Mouse (Mus musculus) MEL (cell line): ENCODE measurements at regions not wholly inside any gene's neighbourhood (a gene's known extent, or its start where the extent isn't known, plus 50 kb on each side); places are given as distances from the start of the nearest gene placed in this dataset.

Experiments used
- CTCF ChIP-seq, 3 experiments: IDR thresholded peaks in 2 of 3; conservative IDR thresholded peaks in 1 of 3; 2 replicates each; pipeline ENCODE4 v1.5.1; 2011 to 2012; ENCODE audit warnings: low read length in 3 of 3, low read depth in 2 of 3, mild to moderate bottlenecking in 2 of 3, improper control_type of control experiment in 1 of 3, inconsistent platforms in 1 of 3, mixed read lengths in 1 of 3, moderate library complexity in 1 of 3; ENCODE audit not compliant: control insufficient read depth in 1 of 3, insufficient read depth in 1 of 3, poor library complexity in 1 of 3, severe bottlenecking in 1 of 3
- ELF1 ChIP-seq: IDR thresholded peaks from 2 replicates; pipeline ENCODE4 v1.6.1; 2014; ENCODE audit warnings: low read depth, mild to moderate bottlenecking, inconsistent platforms, low read length, improper control_type of control experiment, moderate library complexity
- EP300 ChIP-seq, 2 experiments: IDR thresholded peaks; 2 replicates each; pipeline ENCODE4 v1.6.1; 2011; ENCODE audit warnings: improper control_type of control experiment in 2 of 2, low read length in 2 of 2, low read depth in 1 of 2, mild to moderate bottlenecking in 1 of 2
- GATA1 ChIP-seq: IDR thresholded peaks from 2 replicates; pipeline ENCODE4 v1.6.1; 2011; ENCODE audit warnings: low read depth, low read length, improper control_type of control experiment
- MXI1 ChIP-seq: IDR thresholded peaks from 2 replicates; pipeline ENCODE4 v1.6.1; 2011; ENCODE audit warnings: mild to moderate bottlenecking, low read depth, low read length, improper control_type of control experiment
- NELFE ChIP-seq: IDR thresholded peaks from 2 replicates; pipeline ENCODE4 v1.6.1; 2011; ENCODE audit warnings: low read depth, low read length, improper control_type of control experiment
- POLR2A ChIP-seq, 2 experiments: IDR thresholded peaks; 2 replicates each; pipeline ENCODE4 v1.6.1; 2011 to 2012; ENCODE audit warnings: low read length in 2 of 2, mild to moderate bottlenecking in 2 of 2, control low read depth in 1 of 2, improper control_type of control experiment in 1 of 2, low read depth in 1 of 2, moderate library complexity in 1 of 2; ENCODE audit not compliant: control insufficient read depth in 1 of 2, insufficient read depth in 1 of 2, poor library complexity in 1 of 2
- POLR2AphosphoS5 ChIP-seq: IDR thresholded peaks from 2 replicates; pipeline ENCODE4 v1.6.1; 2012; ENCODE audit warnings: low read depth, borderline replicate concordance, mild to moderate bottlenecking, inconsistent platforms, low read length, moderate library complexity, mixed read lengths
- USF2 ChIP-seq, 2 experiments: IDR thresholded peaks; 2 replicates each; pipeline ENCODE4 v1.6.1; 2011 to 2012; ENCODE audit warnings: improper control_type of control experiment in 2 of 2, low read length in 2 of 2, borderline replicate concordance in 1 of 2, inconsistent platforms in 1 of 2, low read depth in 1 of 2, mild to moderate bottlenecking in 1 of 2; ENCODE audit not compliant: insufficient read depth in 1 of 2

DNA sequence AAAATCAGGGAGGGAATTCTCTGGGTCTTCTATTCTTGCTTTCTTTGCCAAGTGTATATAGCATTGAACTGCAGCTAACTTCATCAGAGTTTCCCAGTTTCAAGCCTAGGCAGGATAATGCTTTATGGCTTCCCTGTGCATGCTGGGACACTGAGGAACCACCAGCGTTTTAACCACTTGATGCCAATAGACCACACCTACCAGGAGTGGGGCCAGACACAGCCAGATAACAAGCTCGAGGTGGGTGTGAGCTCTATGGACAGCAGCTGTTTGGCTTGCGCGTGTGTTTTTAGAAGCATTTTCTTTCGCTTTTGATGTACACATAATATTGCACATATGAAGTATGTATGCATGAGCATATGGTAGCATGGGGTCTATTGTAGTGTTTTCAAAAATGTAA is 69.1 kb upstream of the Dscam start:
- no peak for TF ChIP-seq CTCF (IDR thresholded peaks at IDR 0.05 in 2 of 3, conservative IDR thresholded peaks at IDR 0.05 in 1 of 3; ENCODE audit: control insufficient read depth in 1 of 3, insufficient read depth in 1 of 3, low read depth in 2 of 3, low read length in 3 of 3, poor library complexity in 1 of 3, severe bottlenecking in 1 of 3)
- no peak for TF ChIP-seq NELFE
- TF ChIP-seq POLR2A (IDR thresholded peaks at IDR 0.05; ENCODE audit: control insufficient read depth in 1 of 2, insufficient read depth in 1 of 2, low read depth in 1 of 2, low read length in 2 of 2, poor library complexity in 1 of 2), result no peak
- TF ChIP-seq EP300 (IDR thresholded peaks at IDR 0.05; ENCODE audit: low read depth in 1 of 2, low read length in 2 of 2), result no peak
- TF ChIP-seq ELF1, result no peak
- no peak for TF ChIP-seq GATA1
- no peak for TF ChIP-seq MXI1
- no peak for TF ChIP-seq USF2 (IDR thresholded peaks at IDR 0.05; ENCODE audit: borderline replicate concordance in 1 of 2, insufficient read depth in 1 of 2, low read depth in 1 of 2, low read length in 2 of 2)
- TF ChIP-seq POLR2AphosphoS5, result no peak
